Mouse (Mus musculus) E14TG2a.4 (cell line): ENCODE results near the gene Carm1.

Experiments
- CTCF ChIP-seq: conservative IDR thresholded peaks from 2 replicates; pipeline ENCODE4 v1.5.1; 2014; ENCODE audit warnings: low read length
- NANOG ChIP-seq: IDR thresholded peaks from 2 replicates; pipeline ENCODE4 v1.6.1; 2014; ENCODE audit warnings: borderline replicate concordance, low read length, mixed read lengths
- POU5F1 ChIP-seq: IDR thresholded peaks from 2 replicates; pipeline ENCODE4 v1.6.1; 2014; ENCODE audit warnings: low read length, borderline replicate concordance

DNA sequence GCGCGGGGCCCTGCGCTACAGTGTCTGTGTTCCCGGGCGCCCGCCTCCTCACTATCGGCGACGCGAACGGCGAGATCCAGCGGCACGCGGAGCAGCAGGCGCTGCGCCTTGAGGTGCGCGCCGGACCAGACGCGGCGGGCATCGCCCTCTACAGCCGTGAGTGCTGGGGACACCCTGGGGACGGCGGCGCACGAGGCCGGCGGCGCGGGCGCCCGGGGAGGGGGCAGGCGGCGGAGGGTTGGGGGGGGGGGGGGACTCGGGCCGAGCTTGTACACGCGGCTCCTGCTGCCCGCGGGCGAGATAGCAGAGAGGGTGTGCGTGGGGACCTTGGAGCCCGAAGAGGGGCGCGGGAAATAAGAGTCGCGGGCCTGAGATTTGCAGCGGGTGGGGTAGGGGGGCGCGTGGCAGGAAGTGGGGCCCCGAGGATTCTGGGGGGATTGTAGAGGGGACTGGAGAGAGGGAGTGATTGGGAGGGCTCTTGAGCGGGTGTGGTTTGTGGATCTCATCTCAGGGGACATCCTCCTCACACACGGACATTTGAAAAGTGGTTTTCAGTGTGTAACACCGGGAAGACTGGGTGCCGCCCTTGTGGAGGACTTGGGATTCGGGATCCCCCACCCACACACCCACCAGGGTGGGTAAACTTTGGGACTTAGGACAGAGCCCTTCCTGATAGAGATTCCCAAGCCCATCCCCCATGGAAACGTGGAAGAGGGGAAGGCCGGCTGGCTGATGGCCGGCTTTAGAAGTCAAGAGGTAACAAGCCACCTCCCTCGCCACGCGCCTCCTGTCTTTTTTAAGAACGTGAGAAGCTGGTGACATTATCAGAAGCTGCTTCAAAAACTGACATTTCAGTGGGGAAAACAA lies 614 bp downstream of the Carm1 start:
- TF ChIP-seq CTCF (no peak), NANOG (no peak), POU5F1 (no peak)
